Comparison of ENCODE assay signal across 10 mouse cellular contexts in the genomic region with DNA sequence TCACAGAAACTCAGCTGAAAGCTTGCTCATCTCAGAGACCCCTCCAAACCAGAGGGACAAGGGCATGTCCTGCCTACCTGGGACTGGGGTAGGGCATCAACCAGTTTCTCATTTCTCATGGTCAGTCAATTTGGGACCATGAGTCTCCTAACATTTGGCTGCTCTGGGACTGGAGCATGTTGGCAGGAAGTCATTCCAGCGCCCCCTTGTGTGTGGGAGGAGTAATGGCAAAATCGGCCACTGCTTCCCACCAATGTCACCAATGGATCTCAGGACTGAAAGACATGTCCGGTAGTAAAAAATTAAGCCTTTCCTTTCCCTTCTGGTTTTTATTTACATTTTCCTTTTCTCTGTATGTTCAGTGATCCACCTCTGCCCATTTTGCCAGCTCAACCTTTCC.
DNase-seq lines count a peak whose midpoint lies in the region; ATAC-seq and TF ChIP-seq lines count a peak whose summit lies in the region.
"Had no signal": no experiment of that assay in that cellular context is flagged by ENCODE, and none has a peak within 500 bp of the region (broad histone marks: within the 10 kb centered on the region; RNA-seq: fewer than 3 reads in every experiment).

No protein-coding gene starts in this region.

- H3K4me2 ChIP-seq in forebrain, embryonic 13.5 days = no peak overlapping the region
- H3K4me2 ChIP-seq: liver, embryonic 15.5 days had no signal

- 46% methylated on average over 3 of the region's 3 CpGs for WGBS in spleen, adult 2 months
- WGBS in forebrain, embryonic 13.5 days = 68% methylated on average over 3 of the region's 3 CpGs

- H3K4me1 ChIP-seq in spleen, adult 2 months (ENCODE audit: control insufficient read depth, insufficient read depth, insufficient read length) = no peaks in the 10 kb centered on the region
- H3K4me1 ChIP-seq in forebrain, embryonic 13.5 days = no peaks in the 10 kb centered on the region
- H3K4me1 ChIP-seq: liver, embryonic 15.5 days had no signal

- no peaks in the 10 kb centered on the region for H3K9me3 ChIP-seq in forebrain, embryonic 13.5 days (replicated peaks)
- H3K9me3 ChIP-seq: hindbrain, embryonic 10.5 days; liver, embryonic 15.5 days had no signal

- intact Hi-C loops in heart, postnatal 14 days (cut with DNase I) = loop anchor here (1.0 to 5.0 kb wide), 2 partner anchors 116 to 283 kb away; no protein-coding TSS in a partner anchor

- TF ChIP-seq POLR2A in spleen, adult 2 months (IDR thresholded peaks at IDR 0.05; ENCODE audit: low read depth, low read length) = no peak

- H3K4me3 ChIP-seq in spleen, adult 2 months (ENCODE audit: extremely low read depth, insufficient read depth, insufficient read length) = no peak overlapping the region
- no peak overlapping the region for H3K4me3 ChIP-seq in forebrain, embryonic 13.5 days
- H3K4me3 ChIP-seq: hindbrain, embryonic 10.5 days; liver, embryonic 15.5 days had no signal

- H3K27me3 ChIP-seq in spleen, adult 2 months (ENCODE audit: control insufficient read depth, insufficient read depth, low read length) = no peaks in the 10 kb centered on the region
- no peaks in the 10 kb centered on the region for H3K27me3 ChIP-seq in forebrain, embryonic 13.5 days

- peak; percentile 13 for DNase-seq in gastrocnemius, adult 18-20 months (ENCODE audit: low spot score)
- DNase-seq in gastrocnemius, postnatal 25 days = no peak
- DNase-seq in spleen, adult 2 months (ENCODE audit: low read depth in 1 of 2, low spot score in 2 of 2) = no peak
- no peak for DNase-seq in spleen, postnatal 36 days (ENCODE audit: low spot score in 2 of 2)
- DNase-seq in heart, postnatal 14 days = peak; percentile 38 to 63
- DNase-seq in natural killer cell, adult 2 months (ENCODE audit: low spot score in 2 of 2) = peak; percentile 5 to 17
- no peak for DNase-seq in urinary bladder, adult 18-20 months (ENCODE audit: low spot score in 2 of 2)

- TF ChIP-seq CTCF in spleen, adult 2 months (IDR thresholded peaks at IDR 0.05; ENCODE audit: extremely low read depth, insufficient read depth, insufficient read length, insufficient replicate concordance) = peak; percentile 25; the same call in 1 of the 2 replicates

- no peak overlapping the region for H3K27ac ChIP-seq in spleen, adult 2 months (ENCODE audit: insufficient read depth, low read length)
- no peak overlapping the region for H3K27ac ChIP-seq in forebrain, embryonic 13.5 days
- H3K27ac ChIP-seq: liver, embryonic 15.5 days had no signal

- ATAC-seq in forebrain, embryonic 13.5 days = no peak

- no peaks in the 10 kb centered on the region for H3K36me3 ChIP-seq in spleen, adult 2 months (ENCODE audit: control insufficient read depth, insufficient read depth, low read length)
- no peaks in the 10 kb centered on the region for H3K36me3 ChIP-seq in forebrain, embryonic 13.5 days (ENCODE audit: poor library complexity, severe bottlenecking)
- H3K36me3 ChIP-seq: hindbrain, embryonic 10.5 days; liver, embryonic 15.5 days had no signal

- H3K9ac ChIP-seq in forebrain, embryonic 13.5 days = no peak overlapping the region
- H3K9ac ChIP-seq: liver, embryonic 15.5 days had no signal

Comparison
In these comparisons a context has a peak if more than half of its experiments do, and no peak if none do; other contexts are left out.
1. DNase-seq: peak in gastrocnemius, adult 18-20 months (single experiment), heart, postnatal 14 days (2 of 2) and natural killer cell, adult 2 months (2 of 2); none in gastrocnemius, postnatal 25 days (single experiment), spleen, adult 2 months (0 of 2), spleen, postnatal 36 days (0 of 2) and urinary bladder, adult 18-20 months (0 of 2).